Mouse (Mus musculus) urinary bladder, postnatal 0 days (tissue): ENCODE results near the gene Rnasek. TPM values are rescaled to one million over a fixed set of nuclear protein-coding genes. Genes with fewer than 3 reads are reported as not detected.
A peak's percentile ranks its signal among the peaks of the same experiment; 100 is the strongest.

Source experiments
- microRNA counts: library from miRNA; unstranded; fragments of <30 nt; microRNA quantifications from one replicate; lab custom pipeline; 2016
- microRNA-seq: library from miRNA; unstranded; fragments of <30 nt; microRNA quantifications from one replicate; pipeline ENCODE4, GENCODE M21; 2016
- polyA plus RNA-seq: library from polyadenylated mRNA; unstranded; fragments of >200 nt; fragmentation: Nextera tagmentation; extraction: Ambion mirVana; gene quantifications from 2 replicates; pipeline ENCODE4 v1.2.1, GENCODE M21; 2015

Rnasek gene
- 285 and 308 TPM in 2 replicates for polyA plus RNA-seq

GRCm38 (mm10) chr11:70239541-70240279 lies at the start of gene Rnasek, which contains the start of gene Gm21988:
Rnasek (minus strand) TSS chr11:70239842.
Gm21988 (minus strand) TSS chr11:70239830.

GRCm38 (mm10) chr11:70254931-70255531 lies 15.4 kb upstream of the Rnasek start, which contains the start of gene Alox12:
Alox12 (minus strand) TSS chr11:70255353.

GRCm38 (mm10) chr11:70237457-70238167 lies 2.0 kb downstream of the Rnasek start, which contains the start of gene 0610010K14Rik:
0610010K14Rik (minus strand) TSS chr11:70237914.

GRCm38 (mm10) chr11:70229260-70230010 lies 10.2 kb downstream of the Rnasek start, which contains the start of gene Bcl6b:
Bcl6b (minus strand) TSS chr11:70229798.

GRCm38 (mm10) chr11:70220731-70221602 lies 18.7 kb downstream of the Rnasek start, which contains the start of gene Slc16a13:
Slc16a13 (minus strand) TSS chr11:70221064.

GRCm38 (mm10) chr11:70212423-70212822 lies 27.2 kb downstream of the Rnasek start, which contains the start of gene Slc16a11:
Slc16a11 (plus strand) TSS chr11:70212752.

MicroRNA genes within 50 kb of the gene (microRNA counts, 519-probe panel; counts per million panel counts)
- microRNA mmu-miR-195 (lab: Ali Mortazavi, UCI) (2,976 counts per million, percentile 46 among the panel's probes with 10 or more counts), microRNA mmu-miR-497 (lab: Ali Mortazavi, UCI) (2,929 counts per million, percentile 44 among the panel's probes with 10 or more counts)

Small RNA genes within 50 kb of the gene (microRNA-seq; reads per million reads assigned to microRNA genes)
- gene Mir195a, result 4,110 reads per million, percentile 87 among the genes with 10 or more reads in this experiment
- gene Mir497, result not detected
- not detected for gene Mir497b

Other genes with a start within 250 kb of the Rnasek start
- 483 and 506 TPM in 2 replicates for gene Gabarap, start 248.7 kb downstream of the Rnasek start, polyA plus RNA-seq
- gene Phf23, start 244.1 kb downstream of the Rnasek start, polyA plus RNA-seq, result 46.2 and 46.3 TPM in 2 replicates
- 13.4 and 13.8 TPM in 2 replicates for gene Dvl2, start 239.2 kb downstream of the Rnasek start, polyA plus RNA-seq
- 89.2 and 94.2 TPM in 2 replicates for gene Acadvl, start 224.4 kb downstream of the Rnasek start, polyA plus RNA-seq
- 4.8 and 5.2 TPM in 2 replicates for gene Dlg4, start 222.9 kb downstream of the Rnasek start, polyA plus RNA-seq
- gene Asgr1, start 185.8 kb downstream of the Rnasek start, polyA plus RNA-seq, result 0.23 and 0.55 TPM in 2 replicates
- not detected in 2 replicates for gene Asgr2, start 147.2 kb downstream of the Rnasek start, polyA plus RNA-seq
- gene Mgl2, start 109.5 kb downstream of the Rnasek start, polyA plus RNA-seq, result 0.58 and 0.90 TPM in 2 replicates
- gene Clec10a, start 83.6 kb downstream of the Rnasek start, polyA plus RNA-seq, result 1.6 and 2.0 TPM in 2 replicates
- gene Slc16a11, start 27.1 kb downstream of the Rnasek start, polyA plus RNA-seq, result 0.87 and 1.5 TPM in 2 replicates
- 3.1 and 4.4 TPM in 2 replicates for gene Slc16a13, start 18.8 kb downstream of the Rnasek start, polyA plus RNA-seq
- 3.7 and 4.7 TPM in 2 replicates for gene Bcl6b, start 10.0 kb downstream of the Rnasek start, polyA plus RNA-seq
- 95.7 and 103 TPM in 2 replicates for gene 0610010K14Rik, start 1.9 kb downstream of the Rnasek start, polyA plus RNA-seq
- 6.7 and 7.6 TPM in 2 replicates for gene Gm21988, start within 50 bp of the Rnasek start, polyA plus RNA-seq
- 2.3 and 3.6 TPM in 2 replicates for gene Alox12, start 15.5 kb upstream of the Rnasek start, polyA plus RNA-seq
- gene Alox12e, start 82.8 kb upstream of the Rnasek start, polyA plus RNA-seq, result 0.16 and 0.17 TPM in 2 replicates
- gene Alox15, start 112.2 kb upstream of the Rnasek start, polyA plus RNA-seq, result 0.71 and 1.2 TPM in 2 replicates
- gene Pelp1, start 170.2 kb upstream of the Rnasek start, polyA plus RNA-seq, result 13.3 and 16.2 TPM in 2 replicates
- gene Arrb2, start 192.8 kb upstream of the Rnasek start, polyA plus RNA-seq, result 8.3 and 12.3 TPM in 2 replicates
- 25.1 and 27.3 TPM in 2 replicates for gene Med11, start 212.1 kb upstream of the Rnasek start, polyA plus RNA-seq
- gene Zmynd15, start 219.6 kb upstream of the Rnasek start, polyA plus RNA-seq, result 0.55 and 0.74 TPM in 2 replicates
- 11.8 and 17.9 TPM in 2 replicates for gene Cxcl16, start 220.1 kb upstream of the Rnasek start, polyA plus RNA-seq